Mouse (Mus musculus) ES-CJ7 (cell line): ENCODE measurements around the gene Wfdc8.
A peak's percentile ranks its signal among the peaks of the same experiment; 100 is the strongest.
"Not testable (repeated sequence)": the region's sequence is repeated elsewhere in the genome, so short reads cannot be mapped to it uniquely, and the experiment has no call there.

Experiments
- DNase-seq: peaks from one replicate; pipeline ENCODE4 v3.0.0; 2011; ENCODE audit warnings: low read depth, low spot score

Gene Wfdc8

DNA sequence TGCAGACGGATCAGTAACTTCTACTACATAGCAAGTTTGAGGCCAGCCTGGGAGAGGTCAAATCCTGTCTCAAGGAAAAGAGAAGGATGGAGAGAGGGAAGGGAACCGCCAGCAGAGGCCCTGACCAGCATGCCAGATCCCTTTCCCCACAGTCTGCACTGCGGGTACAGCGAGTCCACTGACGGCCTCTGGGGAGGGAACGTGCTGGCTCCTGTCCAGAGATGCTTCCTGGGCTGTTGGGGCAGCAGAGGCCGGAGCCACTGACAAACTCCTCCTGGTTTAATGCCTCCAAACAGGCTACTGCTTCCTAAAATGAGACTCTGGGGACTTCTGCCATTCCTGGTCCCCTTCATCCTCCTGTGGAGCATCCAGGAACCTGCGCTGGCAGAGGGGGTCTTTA, at the start of gene Wfdc8, which contains the start of gene Wfdc6b:
TSS of gene Wfdc8 (minus strand) at position 156 of the 400 bp plus-strand sequence.
TSS of gene Wfdc6b (plus strand) at position 52 of the 400 bp plus-strand sequence.
- DNase-seq, result not testable (repeated sequence)

DNA sequence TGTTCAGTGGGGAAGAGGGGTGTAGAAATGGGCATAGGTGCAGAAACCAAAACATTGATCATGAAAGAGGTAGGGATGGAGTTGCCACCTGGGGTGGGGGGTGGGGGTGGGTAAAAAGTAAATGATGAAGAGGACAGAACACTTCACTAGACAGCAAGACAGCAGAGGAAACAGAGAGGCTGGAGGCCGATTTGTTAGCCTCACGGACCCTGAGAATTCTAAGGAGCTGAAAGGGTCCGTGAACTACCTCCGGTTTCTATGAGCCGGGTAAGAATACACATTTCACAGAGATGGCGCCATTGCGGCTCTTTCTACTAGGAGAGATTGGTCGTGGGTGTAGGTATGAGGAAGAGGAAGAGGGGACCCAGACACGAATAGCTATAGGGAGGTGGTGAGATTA, 43.1 kb upstream of the Wfdc8 start, which contains the start of gene Wfdc9:
TSS of gene Wfdc9 (minus strand) at position 101 of the 400 bp plus-strand sequence.
- DNase-seq, result no peak

DNA sequence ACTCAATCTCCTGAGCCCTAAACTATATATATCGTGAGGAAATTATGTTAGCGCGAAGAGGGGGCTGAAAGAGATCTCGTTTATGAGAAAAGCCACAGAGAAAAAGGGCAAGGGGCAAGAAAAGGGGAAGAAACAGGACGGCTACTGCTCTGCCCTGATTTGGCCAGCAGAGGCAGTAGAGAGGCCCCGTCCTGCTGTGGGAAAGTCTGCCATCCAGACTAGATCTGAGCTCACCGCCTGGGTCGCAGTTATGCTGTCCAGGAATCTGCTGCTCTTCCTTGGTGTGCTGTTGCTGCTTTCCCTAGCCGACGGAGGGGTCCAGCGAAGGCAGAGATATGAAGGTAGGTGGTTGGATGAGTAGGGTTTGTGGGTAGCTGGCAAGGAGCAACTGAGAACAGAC, 42.4 kb upstream of the Wfdc8 start, which contains the start of gene Wfdc10:
TSS of gene Wfdc10 (plus strand) at position 189 of the 400 bp plus-strand sequence.
- peak; percentile 69 for DNase-seq

DNA sequence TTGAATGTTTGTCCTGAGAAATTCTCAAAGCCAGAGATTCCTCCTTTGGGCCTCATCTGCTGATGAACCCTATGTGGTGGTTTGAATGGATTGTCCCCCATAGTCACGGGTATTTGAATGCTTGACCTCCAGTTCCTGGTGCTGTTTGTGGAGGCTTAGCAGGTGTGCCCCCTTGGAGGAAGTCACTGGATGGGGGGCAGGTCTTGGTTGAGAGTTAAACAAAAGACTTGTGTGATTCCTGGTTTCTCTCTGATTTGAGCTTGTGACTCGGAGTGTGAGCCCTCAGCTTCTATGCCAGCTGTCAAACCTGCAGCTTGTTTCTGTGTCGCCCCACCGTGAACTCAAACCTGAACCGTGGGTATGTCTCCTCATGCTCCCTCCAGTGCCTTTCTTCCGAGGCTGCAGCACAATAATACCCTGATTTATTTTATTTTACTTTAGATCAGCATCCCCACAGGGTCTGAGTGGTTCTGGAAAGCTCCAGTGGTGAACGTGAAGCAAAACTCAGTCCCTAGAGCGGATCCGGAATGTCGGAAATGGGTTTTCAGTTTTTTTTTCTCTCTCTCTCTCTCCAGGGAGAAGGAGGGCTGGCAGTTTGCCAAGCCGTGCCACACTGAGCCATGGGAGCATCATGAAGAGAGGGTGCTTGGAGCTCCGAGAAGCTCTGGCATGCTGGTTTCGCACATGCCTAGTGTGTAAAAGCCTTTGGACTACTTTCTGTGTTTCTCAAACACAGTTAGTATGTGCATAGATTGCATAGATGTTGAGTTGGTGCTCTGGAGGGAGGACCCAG, 28.7 kb upstream of the Wfdc8 start:
- peak; percentile 12 for DNase-seq

DNA sequence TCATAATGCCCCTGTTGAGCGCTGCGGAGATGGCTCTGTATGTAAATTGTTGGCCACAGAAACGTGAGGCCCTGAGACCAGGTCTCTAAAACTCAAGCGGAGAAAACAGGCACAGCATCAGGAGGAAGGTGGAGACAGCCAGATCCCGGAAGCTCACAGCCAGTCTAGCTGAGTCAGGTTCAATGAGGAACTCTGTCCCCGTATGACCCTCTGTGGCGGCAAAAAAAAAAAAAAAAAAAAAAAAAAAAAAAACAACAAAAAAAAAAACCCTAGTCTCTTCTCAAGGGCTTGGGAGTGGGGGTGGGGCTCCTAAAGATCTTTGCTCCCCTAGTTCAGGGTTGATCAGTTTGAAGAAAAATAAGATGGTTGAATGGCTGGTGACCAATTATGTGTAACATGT, 27.7 kb upstream of the Wfdc8 start:
- peak; percentile 69 for DNase-seq

DNA sequence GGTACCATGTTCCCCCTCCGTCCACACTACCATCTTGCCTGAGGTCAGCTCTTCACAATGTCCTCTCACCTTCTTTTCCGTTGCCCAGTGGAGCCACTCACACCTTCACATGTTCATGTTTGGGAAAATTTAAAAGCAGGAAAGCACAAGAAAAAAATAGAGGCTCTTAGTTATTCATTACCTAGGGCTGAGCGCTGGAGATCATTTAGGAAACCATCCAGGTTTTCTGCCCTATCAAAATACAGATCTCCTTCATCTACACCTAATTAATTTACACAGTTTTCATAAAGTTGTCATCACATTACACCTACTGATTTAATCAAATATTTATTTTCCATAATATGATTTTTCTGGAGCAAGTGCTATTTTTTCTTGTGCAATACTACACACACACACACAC, 25.3 kb upstream of the Wfdc8 start, which contains the start of gene Wfdc16:
TSS of gene Wfdc16 (minus strand) at position 101 of the 400 bp plus-strand sequence.
- no peak for DNase-seq

DNA sequence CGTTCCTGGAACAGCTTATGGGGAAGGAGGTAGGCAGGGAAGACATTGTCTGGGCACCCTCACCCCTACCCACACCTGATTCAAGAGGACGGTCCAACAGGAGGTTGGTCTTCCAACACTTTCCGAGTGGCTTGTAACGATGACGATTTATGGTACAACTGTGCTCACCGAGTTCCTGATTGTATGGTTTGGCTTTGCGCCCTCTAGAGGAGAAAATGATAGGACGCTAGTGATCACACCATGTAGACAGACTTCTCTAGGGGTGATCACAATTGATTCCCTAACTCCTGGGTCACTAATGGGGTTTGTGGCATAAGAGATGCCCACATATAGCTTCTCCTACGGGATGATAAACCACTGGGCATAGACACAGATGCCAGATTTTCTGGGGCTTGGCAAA, 21.8 kb upstream of the Wfdc8 start:
- peak; percentile 55 for DNase-seq

DNA sequence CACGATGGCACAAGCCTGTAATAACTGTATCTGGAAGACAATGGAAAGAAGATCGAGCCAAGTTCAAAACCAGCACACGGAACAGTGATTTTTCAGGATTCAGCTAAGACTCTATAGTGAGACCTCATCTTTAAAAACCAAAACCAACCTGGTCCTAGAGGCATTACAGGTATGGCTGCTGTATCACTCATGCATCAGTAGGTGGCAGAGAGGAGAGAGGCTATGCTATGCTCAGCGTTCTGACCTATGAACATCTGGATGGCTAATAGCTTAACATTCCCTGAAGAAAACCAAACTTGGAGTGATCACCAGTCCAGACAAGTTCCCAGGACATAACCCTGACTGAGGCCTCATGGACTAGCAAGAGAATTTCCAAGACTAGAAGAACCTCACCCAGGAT, 8.3 kb upstream of the Wfdc8 start:
- DNase-seq, result no peak

DNA sequence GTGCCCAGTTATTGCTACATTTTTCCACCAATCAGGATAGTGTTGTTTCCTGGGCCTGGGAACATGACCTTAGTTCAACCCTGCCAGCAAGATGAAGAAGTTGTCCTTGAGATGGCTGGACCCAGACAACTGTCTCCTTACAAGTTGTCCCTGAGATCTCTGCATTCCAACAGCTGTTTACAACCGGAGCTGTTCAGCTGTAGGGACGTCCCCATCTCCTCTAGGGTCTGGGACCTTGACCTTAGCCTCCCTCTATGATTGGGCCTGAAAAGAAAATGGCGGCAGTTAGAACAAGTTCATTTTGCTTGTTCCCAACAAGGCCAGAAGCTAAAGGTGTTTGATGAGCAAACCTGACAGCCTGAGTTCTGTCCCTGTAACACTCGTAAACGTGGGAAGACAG, 5.6 kb upstream of the Wfdc8 start:
- no peak for DNase-seq

DNA sequence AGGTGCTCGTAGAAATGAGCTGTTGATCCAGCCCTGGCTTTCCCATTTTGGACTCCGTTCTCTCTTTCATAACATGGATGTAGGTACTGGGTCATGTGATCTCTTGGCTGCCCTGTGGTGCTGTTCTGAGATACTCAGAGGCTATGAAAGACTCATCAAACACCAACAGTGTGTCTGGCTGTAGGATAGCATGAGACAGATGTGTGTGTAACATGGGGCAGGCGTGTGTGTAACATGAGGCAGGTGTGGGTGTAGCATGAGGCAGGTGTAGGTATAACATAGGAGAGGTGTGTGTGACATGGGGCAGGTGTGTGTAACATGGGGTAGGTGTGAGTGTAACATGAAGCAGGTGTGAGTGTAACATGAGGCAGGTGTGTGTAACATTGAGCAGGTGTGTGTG, 2.0 kb upstream of the Wfdc8 start:
- DNase-seq, result no peak

DNA sequence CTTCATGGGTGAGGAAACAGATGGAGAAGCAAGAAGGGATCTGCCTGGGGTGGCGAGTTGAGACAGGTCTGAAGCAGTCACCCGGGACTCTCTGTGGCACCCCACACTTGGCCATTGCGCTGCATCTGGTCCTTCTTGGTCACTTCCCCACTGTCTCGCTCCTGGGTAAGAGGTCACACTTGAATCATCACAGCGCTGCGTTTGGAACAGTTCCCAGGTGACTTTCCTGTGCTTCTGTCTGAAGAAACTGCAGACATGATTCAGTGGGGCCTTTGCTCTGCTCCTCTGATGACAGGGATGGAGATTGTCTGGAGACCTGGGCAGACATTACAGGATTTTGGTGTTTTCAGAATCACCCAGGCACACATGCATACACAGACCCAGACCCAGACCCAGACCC, 4.6 kb downstream of the Wfdc8 start:
- no peak for DNase-seq

DNA sequence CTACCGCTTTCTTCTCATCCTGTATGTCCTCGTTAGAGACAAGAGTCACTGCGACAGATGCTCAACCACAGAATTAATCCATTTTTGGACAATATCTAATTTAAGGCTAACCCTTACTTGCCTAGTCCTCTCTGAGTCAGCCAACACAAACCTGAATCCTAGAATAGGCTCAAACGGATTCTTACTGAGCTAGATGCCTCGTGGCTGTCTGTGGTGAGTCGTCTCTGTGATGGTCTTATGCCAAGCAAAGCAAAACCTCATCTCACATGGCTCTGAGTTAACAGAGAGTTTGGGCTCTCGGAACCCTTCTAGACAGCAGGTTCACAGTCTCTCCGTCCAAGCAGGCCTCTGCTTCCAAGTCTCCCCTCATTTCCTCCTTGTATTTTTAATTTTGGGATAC, 9.0 kb downstream of the Wfdc8 start:
- DNase-seq, result no peak

DNA sequence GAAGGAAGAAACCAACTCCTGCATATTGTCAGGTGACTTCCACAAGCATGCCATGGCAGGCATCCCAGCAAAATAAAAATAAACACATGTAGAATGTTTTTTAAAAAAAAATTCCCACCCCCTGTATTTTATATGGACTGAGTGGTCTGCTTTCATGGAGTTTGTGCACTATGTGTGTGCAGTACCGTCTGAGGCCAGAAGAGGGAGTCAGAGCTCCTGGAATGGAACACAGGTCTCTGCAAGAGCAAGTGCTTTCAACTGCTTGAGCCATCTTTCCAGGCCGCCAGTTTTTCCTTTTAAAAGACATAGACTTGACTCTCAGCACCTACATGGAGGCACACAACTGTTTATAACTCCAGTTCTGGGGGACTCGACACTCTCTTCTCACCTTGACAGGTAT, 9.9 kb downstream of the Wfdc8 start:
- DNase-seq, result peak; percentile 55

DNA sequence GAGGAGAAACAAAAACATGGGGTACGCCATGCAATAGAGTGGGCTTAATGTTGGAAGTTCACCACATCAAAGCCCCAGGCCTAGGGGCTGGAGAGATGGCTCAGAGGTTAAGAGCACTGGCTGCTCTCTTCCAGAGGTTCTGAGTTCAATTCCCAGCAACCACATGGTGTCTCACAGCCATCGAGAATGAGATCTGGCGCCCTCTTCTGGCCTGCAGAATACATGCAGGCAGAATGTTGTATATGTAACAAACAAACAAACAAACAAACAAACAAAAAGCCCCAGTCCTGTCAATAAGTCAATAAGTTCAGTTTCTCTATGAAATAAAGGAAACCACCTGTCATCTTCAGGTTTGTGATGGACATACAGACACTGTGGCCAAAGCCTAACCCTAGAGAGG, 13.2 kb downstream of the Wfdc8 start:
- DNase-seq, result no peak

DNA sequence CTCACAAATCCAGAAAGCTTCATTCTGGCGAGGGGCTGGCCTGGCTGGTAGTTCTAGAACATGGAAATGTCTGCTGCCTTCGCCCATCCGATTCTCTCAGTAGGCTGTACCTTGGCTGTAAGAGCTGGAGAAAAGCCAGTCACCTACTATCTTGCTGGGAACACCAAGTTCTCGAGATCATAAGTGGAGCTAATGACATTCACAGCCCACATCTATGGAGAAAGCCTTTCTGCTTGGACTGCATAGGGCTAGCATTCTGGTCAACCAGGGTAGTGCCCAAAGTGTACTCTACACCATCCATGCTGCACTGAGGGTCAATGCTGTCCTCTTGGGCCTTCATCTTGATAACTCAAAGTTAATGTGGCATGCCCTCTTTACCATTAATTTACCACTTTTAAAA, 19.9 kb downstream of the Wfdc8 start, which contains the start of gene Eppin:
TSS of gene Eppin (minus strand) at position 101 of the 400 bp plus-strand sequence.
- DNase-seq, result no peak

DNA sequence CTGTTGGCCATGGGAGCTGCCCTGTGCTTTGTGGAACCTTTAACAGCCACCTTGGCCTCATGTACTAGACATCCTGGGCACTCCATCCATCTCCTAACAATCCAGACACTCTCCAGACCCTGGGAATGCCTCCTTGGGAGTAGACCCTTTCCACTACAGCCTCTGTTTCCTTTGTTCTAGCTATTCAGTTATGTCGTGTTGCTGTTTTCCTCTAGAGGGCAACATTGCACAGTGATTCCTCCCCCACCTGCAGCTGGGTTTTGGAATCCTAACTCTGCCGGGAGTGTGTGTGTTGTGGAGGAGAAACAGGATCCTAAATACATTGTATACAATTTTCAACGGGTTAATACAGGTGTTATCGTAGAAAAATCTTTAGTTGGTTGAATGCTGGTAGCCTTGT, 21.4 kb downstream of the Wfdc8 start:
- DNase-seq, result peak; percentile 56

DNA sequence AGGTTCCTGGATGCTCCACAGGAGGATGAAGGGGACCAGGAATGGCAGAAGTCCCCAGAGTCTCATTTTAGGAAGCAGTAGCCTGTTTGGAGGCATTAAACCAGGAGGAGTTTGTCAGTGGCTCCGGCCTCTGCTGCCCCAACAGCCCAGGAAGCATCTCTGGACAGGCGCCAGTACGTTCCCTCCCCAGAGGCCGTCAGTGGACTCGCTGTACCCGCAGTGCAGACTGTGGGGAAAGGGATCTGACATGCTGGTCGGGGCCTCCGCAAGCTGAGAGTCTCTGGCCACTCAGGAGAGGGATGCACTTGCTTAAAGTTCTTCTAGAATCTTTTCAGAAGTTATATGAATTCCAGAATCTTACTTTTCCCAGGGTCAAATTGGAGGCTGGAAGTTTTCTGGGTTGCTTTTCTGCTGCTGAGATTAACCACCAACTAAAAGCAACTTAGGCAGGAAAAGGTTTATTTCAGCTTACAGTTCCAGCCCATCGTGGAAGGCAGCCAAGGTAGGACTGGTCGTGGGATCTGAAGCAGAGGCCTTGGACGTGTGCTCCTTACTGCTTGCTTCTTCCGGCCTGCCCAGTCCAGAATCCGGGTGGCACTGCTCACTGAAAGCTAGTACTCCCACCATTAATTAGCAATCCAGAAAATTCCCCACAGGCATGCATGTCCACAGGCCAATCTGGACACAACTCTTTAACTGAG, 28.3 kb downstream of the Wfdc8 start, which contains the start of gene Wfdc6a:
TSS of gene Wfdc6a (minus strand) at position 423 of the 701 bp plus-strand sequence.
- DNase-seq, result not testable (repeated sequence)

DNA sequence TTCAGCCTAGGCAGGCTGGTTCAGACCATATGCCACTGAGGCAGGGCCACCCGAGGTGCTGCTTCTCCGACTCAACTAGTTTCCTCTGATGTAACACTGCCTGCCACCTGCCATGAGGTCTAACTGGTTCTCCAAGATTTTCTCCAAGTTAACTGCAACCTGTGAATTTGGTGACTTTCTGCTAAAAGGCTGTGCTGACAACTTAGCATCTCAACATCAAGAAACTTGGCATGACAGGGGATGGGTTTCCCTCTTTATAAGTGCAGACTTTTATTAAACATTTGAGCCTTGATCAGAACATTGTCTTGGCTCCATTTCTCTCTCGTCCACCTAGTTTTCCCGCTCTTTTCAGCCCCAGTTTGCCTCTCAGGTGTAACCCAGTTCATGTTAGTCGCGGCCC, 40.1 kb downstream of the Wfdc8 start, which contains the start of gene Spint3:
TSS of gene Spint3 (minus strand) at position 101 of the 400 bp plus-strand sequence.
- not testable (repeated sequence) for DNase-seq

DNA sequence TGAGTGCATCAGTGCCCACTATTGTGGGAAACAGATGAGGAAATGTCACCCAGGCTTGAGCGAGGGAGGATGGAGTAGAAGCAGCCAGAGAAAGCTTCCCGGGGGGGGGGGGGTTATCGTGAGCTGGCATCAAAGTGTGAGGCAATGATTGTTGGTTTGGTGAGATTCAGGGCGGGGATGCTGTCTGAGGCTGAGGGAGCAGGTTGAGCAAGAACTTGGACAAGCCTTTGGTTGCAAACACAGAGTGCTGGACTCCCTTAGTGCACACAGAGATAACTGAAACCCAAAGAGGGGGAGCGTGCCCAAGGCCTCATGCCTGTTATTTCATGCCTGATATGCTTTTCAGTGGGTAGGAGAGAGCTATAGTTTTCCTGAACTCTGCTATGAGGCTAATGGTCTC, 46.0 kb downstream of the Wfdc8 start:
- no peak for DNase-seq

DNA sequence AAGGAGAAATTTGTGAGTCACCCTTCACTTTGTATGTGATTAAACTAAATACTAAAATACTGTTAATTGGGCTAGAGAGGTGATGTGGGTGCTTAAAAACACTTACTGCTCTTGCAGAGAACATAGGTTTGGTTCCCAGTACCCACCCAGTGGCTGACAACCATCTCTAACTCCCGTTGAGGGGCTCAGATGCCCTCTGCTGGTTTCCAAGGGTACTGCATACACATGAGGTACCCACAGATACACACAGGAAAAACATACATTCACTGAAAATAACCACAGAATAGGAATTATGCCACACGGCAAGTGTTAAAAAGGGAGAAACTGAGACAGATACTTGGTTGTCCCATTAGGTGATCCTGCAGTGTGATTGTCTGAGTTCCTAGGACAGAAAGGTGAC, 46.4 kb downstream of the Wfdc8 start:
- peak; percentile 45 for DNase-seq

DNA sequence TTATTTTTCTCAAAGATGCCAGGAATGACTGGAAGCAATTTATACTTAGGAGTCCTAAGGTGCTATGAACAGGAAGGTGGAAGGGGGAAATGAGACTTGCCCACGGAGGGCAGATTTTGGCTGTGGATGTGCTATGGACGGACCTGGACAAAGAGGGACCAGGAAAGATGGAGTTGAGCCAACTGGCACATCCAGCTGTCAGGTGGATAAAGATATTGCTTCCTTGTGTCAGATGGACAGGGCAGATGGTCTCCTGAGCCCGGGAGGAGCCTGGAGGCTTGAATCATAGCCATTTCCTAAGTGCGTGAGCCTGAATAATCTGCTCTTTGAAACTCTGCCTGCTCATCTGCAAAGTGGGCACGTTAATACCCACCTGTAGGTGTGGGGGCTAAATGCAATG, 49.1 kb downstream of the Wfdc8 start:
- no peak for DNase-seq

DNA sequence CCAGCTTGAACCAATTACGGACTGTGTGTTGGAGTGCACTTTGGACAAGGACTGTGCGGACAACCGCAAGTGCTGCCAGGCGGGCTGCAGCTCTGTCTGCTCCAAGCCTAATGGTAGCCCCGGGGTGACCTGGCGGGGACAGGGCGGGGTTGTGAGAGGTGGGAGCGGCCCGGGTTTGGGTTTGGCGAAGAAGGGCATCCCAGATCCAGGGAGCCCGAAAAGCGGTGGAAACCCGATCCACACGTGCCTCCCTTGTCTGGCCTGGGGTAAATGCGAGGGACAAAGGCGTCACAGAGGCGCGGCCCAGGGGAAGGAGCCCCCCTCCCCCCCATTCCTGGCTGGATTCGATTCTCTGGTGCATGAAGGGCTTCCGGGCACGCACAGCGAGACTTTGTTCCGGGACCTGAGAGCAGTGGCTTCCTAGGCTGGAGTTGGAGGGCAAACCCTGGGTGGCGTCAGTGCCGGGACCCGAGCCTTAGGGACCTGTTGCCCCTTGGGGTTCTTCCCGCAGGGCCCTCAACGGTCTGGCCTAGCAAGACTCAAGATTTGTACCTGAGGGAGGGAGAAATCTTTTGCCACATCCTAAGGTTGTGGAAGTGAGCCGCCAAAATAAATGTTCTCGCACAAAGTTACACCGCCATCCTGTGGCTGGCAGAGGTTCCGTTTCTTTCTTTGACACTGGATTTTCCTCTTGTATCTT, 49.9 kb downstream of the Wfdc8 start:
- peak; percentile 69 for DNase-seq
